ENCODE assay signal across 10 mouse cellular contexts in the genomic region with DNA sequence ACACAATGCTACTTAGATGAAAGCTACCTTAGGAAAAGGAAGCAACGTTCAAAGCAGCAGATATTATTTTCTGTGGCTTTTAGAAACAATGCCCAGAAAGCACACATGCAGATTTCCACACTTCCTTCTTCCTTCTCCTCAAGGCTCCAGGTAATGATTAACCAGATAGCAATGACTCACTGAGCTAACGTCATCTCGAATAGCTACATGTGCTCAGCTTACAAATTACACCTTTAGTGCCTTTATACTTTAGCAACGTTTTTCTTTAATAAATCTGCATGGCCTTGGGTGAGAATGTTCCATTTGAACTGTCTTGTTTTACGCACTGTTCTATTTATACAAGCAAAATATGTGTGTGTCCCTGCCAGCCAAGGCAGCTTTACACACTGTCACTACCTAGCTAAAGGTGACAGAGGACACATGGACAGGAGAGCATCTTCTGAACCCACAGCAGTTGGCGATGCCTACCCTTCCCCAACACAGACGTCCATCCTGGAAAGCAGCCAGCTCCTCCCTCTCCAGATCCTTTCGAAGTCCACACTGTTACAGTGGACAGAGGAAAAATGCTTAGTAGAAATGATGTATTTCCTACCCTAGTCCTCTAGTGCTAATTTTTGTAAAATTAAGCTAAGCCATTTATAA.
DNase-seq lines count a peak whose midpoint lies in the region; ATAC-seq and TF ChIP-seq lines count a peak whose summit lies in the region.
"Had no signal": no experiment of that assay in that cellular context is flagged by ENCODE, and none has a peak within 500 bp of the region (broad histone marks: within the 10 kb centered on the region; RNA-seq: fewer than 3 reads in every experiment).

No protein-coding gene starts in this region.

- no peak for TF ChIP-seq CTCF in lung, embryonic 14.5 days (IDR thresholded peaks at IDR 0.05; ENCODE audit: low read depth)
- no peak for TF ChIP-seq CTCF in kidney, adult 2 months (conservative IDR thresholded peaks at IDR 0.05; ENCODE audit: insufficient read depth, insufficient read length, low read depth, low read length)

- no peaks in the 10 kb centered on the region for H3K9me3 ChIP-seq in lung, embryonic 14.5 days (ENCODE audit: low read depth, low read length)
- no peaks in the 10 kb centered on the region for H3K9me3 ChIP-seq in neural tube, embryonic 14.5 days (ENCODE audit: control insufficient read depth, low read length)

- peak; percentile 67 for DNase-seq in lung, embryonic 14.5 days
- no peak for DNase-seq in lung, postnatal 14 days
- peak; percentile 14 for DNase-seq in gonadal fat pad, adult 2 months (ENCODE audit: low read depth)
- DNase-seq in kidney, adult 2 months: peak; percentile 70
- no peak for DNase-seq in frontal cortex, postnatal 14 days (ENCODE audit: low spot score in 2 of 2)
- DNase-seq: adrenal gland, adult 2 months; cerebellum, adult 18-20 months; liver had no signal

- peak; percentile 50; the same call in 1 of the 2 replicates for ATAC-seq in lung, embryonic 14.5 days (ENCODE audit: insufficient read depth)
- ATAC-seq in neural tube, embryonic 14.5 days (ENCODE audit: low read depth): no peak
- ATAC-seq in megakaryocyte-erythroid progenitor cell, adult 5-6 weeks (replicated peaks; ENCODE audit: low FRiP score, low TSS enrichment, poor library complexity, severe bottlenecking): no peak

- H3K4me3 ChIP-seq in lung, embryonic 14.5 days (ENCODE audit: low read depth, low read length): no peak overlapping the region
- no peak overlapping the region for H3K4me3 ChIP-seq in kidney, adult 2 months (ENCODE audit: insufficient read depth, low read depth, low read length)
- H3K4me3 ChIP-seq in neural tube, embryonic 14.5 days (ENCODE audit: low read depth, low read length): no peak overlapping the region

- no peaks in the 10 kb centered on the region for H3K27me3 ChIP-seq in lung, embryonic 14.5 days (ENCODE audit: insufficient read depth, low read length)
- no peaks in the 10 kb centered on the region for H3K27me3 ChIP-seq in kidney, adult 2 months (replicated peaks; ENCODE audit: control insufficient read depth, insufficient read depth, low read length)
- H3K27me3 ChIP-seq in neural tube, embryonic 14.5 days (ENCODE audit: control insufficient read depth, insufficient read depth, low read length): no peaks in the 10 kb centered on the region

- no peak overlapping the region for H3K9ac ChIP-seq in lung, embryonic 14.5 days
- no peak overlapping the region for H3K9ac ChIP-seq in neural tube, embryonic 14.5 days (replicated peaks; ENCODE audit: low read depth, low read length)

- no peak for TF ChIP-seq POLR2A in kidney, adult 2 months (IDR thresholded peaks at IDR 0.05; ENCODE audit: low read depth, low read length)

- peaks cover 3% of the 10 kb centered on the region; the same call in 1 of the 2 replicates for H3K36me3 ChIP-seq in lung, embryonic 14.5 days (ENCODE audit: insufficient read depth)
- no peaks in the 10 kb centered on the region for H3K36me3 ChIP-seq in kidney, adult 2 months (ENCODE audit: control insufficient read depth, insufficient read depth, low read length)
- no peaks in the 10 kb centered on the region for H3K36me3 ChIP-seq in neural tube, embryonic 14.5 days (ENCODE audit: control insufficient read depth, insufficient read depth, low read length)

- H3K4me1 ChIP-seq in lung, embryonic 14.5 days (ENCODE audit: insufficient read depth): peaks cover 8% of the 10 kb centered on the region; the same call in 1 of the 2 replicates
- H3K4me1 ChIP-seq in kidney, adult 2 months (ENCODE audit: control insufficient read depth, insufficient read depth, low read length): peaks cover 7% of the 10 kb centered on the region
- no peaks in the 10 kb centered on the region for H3K4me1 ChIP-seq in neural tube, embryonic 14.5 days (ENCODE audit: control insufficient read depth, insufficient read depth, low read length)

- peak overlapping the region; percentile 20; the same call in 1 of the 2 replicates for H3K4me2 ChIP-seq in lung, embryonic 14.5 days
- H3K4me2 ChIP-seq in neural tube, embryonic 14.5 days (ENCODE audit: low read depth, low read length): no peak overlapping the region

- WGBS in lung, embryonic 14.5 days: 37% methylated on average over 8 of the region's 8 CpGs
- WGBS in kidney, adult 2 months: 13% methylated on average over 8 of the region's 8 CpGs
- 48% methylated on average over 8 of the region's 8 CpGs for WGBS in neural tube, embryonic 14.5 days

- H3K27ac ChIP-seq in lung, embryonic 14.5 days (ENCODE audit: low read depth): peak overlapping the region; percentile 55
- no peak overlapping the region for H3K27ac ChIP-seq in kidney, adult 2 months (ENCODE audit: insufficient read depth, low read depth, low read length)
- H3K27ac ChIP-seq in neural tube, embryonic 14.5 days (ENCODE audit: low read depth, low read length): peak overlapping the region; percentile 34; the same call in 1 of the 2 replicates

Comparison
In these comparisons a context has a peak if more than half of its experiments do, and no peak if none do; other contexts are left out.
1. DNase-seq: peak in lung, embryonic 14.5 days (single experiment), gonadal fat pad, adult 2 months (single experiment) and kidney, adult 2 months (single experiment); none in lung, postnatal 14 days (single experiment) and frontal cortex, postnatal 14 days (0 of 2).